Mouse (Mus musculus) leukemia stem cell, adult 10-12 weeks (primary cell): ENCODE data around the gene Immp1l. TPM values are rescaled to one million over a fixed set of nuclear protein-coding genes. Genes with fewer than 3 reads are reported as not detected.

Source experiments
- polyA plus RNA-seq: library from polyadenylated mRNA; stranded (reverse); fragments of >175 nt; gene quantifications from 2 replicates; pipeline ENCODE4 v1.2.3, GENCODE M21; 2012; ENCODE audit warnings: low replicate concordance

The Immp1l gene
- polyA plus RNA-seq = 2.0 TPM in 1 of 2 replicates, not detected in the other

DNA sequence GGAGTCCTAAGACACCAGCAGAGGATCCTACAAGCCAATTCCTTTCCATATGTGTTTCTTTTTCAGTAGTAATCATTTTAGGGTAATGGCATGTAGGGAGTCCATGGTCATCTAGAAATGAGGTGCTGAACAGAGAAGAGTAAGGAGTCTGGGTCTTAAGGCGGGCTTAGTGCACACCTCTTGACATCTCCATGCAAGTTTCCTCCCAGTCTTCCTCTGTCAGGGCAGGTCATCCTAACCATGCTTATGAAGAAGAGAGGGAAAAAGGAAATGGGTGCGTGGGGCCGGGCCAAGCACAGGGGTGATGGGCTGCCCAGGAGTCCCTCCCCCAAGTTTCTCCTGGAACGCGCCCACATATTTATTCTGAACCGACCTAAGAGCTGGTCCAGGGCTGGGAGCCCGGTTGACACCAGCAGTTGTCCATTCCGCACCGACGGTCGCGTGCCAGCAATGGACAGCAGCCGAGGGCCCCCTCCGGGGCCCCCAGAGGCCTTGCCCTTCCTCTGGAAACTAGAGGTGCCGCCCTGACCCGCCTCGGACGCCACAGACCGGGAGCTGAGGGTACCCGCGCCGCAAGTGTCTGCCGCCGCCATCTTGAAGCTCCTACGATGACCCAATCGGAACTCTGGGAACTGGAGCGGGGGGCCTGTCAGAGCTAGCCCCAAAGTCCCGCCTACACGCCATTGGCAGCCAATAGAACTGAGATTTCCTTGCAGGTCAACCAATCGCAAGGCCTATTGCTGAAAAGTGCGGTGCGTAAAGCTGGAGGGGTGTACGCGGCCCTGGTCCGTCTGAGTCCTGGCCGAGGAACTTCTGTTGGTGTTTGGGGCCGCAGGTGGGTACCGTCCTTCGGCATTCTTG, at the start of gene Immp1l, which contains the start of gene Elp4:
Immp1l (plus strand) TSS at position 743 of the 861 bp plus-strand sequence.
Elp4 (minus strand) TSS at position 669 of the 861 bp plus-strand sequence.

DNA sequence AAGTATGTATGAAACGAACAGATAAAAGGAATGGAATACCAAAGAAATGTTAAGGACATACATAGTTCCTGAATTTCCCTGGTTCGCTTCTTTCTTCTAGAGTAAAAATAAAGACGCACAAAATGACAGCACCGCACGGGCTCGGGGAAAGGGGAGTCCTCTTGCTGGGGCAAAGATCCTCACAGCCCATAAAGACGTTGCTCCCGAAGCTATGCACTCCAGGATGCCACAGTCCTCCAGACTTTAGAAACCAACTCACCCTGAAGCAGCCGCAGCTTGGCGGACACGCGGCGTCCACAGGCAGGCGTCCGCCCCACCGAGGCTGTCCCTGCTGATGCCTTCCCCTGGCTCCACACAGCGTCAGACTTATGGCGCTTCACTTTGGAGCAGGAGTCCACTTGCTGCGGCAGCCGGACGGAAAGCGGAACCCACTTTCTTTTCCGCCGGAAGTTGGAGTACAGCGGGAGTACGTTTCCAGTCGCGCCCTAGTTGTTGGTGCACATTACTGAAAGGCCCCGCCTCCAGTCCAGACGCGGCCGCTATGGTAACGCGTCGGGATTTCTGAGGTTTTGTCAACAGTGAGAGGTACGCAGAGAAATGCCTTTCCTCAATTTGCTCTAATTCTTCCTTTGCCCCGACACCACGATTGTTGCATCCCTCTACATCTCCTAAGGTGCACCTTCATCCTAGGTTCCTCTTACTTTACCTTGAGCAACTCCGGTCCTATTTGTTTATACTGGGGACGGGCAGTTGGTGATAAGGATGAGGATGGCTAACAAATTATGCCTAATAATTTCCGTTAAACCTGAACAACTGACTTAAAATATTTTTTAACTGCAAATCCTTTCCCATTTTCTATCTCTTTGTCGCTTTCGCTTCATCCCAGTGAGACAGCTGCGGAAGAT, 98.6 kb downstream of the Immp1l start, which contains the start of gene Dnajc24:
Dnajc24 (minus strand) TSS at position 715 of the 905 bp plus-strand sequence.

Other genes starting within 250 kb of the Immp1l start
- 0.25 and 0.27 TPM in 2 replicates for gene Pax6, start 235.7 kb upstream of the Immp1l start, polyA plus RNA-seq
- 4.3 and 8.7 TPM in 2 replicates for gene Elp4, start 74 bp upstream of the Immp1l start, polyA plus RNA-seq
- gene Dnajc24, start 98.9 kb downstream of the Immp1l start, polyA plus RNA-seq = 11.4 and 21.9 TPM in 2 replicates